Mouse (Mus musculus) urinary bladder, postnatal 25 days (tissue): ENCODE measurements around the gene Nf1.

Experiments
- DNase-seq: peaks from one replicate; pipeline ENCODE4 v3.0.0; 2022; ENCODE audit warnings: low spot score

Nf1 gene

DNA sequence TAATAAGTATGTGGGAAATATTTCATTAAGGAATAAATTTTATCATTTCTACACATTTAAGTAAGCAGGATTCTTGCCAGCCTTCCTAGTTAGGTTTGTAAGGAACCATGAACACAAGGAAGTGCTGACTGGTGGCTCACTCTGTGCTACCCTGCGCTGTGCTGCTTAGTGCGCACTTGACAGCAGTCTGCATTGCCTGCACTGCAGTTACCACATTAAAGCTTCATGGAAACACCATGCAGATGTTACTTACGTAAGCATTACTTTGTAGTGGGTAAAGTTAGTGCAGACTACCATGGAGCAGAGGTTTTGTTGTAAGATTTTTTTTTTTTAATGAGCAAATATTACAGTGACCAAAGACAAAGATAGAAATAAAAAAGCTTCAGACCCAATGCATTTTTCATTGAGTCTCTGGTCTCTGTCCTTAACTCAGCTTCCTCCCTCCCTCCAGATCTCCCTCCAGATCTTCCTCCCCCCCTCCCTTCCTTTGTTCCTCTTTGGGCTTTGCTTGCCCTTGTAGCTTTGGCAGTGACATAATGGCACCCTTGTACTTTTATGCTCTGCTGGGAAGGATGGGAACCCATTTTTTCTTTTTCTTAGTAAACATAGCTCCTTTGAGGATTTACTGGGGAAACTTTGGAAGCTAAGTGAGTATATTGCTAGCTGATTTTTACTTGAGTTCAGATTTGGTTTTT lies 121.4 kb downstream of the Nf1 start:
- DNase-seq, result no peak

DNA sequence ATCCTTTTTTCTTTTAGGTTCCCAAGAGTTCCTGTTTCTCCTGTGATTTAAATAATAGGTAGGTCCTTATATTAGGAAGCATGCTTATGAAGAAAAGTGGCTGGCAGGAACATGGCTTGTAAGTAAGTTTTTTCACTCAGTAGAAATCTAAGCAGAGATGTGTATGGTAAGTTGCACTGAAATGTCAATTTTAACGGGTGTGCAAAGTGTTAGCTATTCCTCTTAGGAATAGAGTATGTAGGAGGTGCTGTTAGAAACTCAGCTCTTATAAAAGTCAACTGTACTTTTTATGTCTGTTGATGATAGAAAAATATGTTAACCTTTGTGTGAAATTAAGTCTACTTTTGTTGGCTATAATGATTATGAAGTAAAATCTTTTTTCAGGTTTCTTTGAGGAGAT lies 128.6 kb downstream of the Nf1 start:
- DNase-seq, result no peak

DNA sequence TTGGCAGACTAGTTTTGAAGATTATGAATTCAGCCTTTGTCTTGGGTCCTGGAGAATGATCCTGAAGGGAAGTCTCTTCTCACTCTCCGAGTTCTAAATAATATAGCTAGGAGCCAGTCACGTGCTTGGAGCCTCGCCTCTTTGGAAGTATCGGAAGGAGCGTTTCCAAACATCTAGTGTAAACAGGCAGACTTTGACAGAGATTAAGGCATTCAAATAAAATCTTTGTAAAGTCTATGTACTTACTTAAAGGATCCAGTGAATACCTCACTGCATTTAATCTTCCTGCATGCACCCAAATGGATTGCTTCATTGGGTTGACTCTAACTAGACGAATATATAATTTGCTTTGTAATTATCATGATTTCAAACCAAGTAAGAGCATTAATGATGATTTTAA lies 143.9 kb downstream of the Nf1 start:
- no peak for DNase-seq

DNA sequence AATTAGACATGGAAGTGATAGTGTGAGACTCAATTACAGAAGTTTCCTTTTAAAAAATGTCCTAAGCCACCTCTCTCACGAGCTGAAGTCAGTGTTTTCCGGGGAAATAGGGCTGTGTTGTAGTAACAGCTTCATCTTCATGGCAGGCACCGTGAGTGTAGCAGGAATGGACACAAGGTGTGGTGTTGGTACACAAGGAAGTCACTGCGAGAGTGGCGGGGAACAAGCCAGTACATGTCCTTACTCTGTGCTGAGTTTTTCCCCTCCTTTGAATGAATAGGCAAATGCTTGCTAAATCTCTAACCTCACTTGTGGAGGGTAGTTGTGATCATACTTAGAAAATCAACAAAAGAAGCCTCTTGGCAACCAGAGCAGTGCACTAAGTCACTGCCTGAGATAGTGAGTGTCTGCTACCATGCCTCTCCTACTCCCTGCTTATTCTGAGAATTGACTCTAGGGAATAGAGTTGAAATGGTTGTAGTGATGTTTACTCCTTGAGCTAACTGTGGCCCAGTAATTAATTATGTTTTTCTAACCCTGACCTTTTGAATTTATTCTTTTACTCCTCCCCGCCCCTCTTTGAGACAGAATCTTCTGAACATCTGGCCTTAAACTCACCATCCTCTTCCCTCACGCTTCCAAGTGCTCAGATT lies 144.5 kb downstream of the Nf1 start:
- peak; percentile 4 for DNase-seq

DNA sequence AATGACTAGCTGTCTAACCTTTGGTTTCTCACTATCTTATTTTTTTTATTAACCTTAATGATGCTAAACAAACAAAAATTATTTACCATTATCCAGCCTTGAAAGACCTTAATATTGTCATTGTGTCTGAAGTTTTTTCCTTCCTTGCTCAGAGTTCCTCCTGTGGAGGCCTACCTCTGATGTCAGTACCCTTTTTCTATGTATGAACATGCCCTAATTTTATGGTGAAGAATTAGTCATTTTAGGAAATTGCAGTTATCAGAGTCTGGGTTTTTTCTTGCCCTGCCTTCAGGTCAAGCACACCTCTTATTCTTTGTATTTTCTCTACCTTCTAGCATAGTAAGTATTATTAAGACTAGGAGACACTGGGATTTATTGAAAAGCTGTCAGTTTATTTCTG lies 145.2 kb downstream of the Nf1 start:
- no peak for DNase-seq

DNA sequence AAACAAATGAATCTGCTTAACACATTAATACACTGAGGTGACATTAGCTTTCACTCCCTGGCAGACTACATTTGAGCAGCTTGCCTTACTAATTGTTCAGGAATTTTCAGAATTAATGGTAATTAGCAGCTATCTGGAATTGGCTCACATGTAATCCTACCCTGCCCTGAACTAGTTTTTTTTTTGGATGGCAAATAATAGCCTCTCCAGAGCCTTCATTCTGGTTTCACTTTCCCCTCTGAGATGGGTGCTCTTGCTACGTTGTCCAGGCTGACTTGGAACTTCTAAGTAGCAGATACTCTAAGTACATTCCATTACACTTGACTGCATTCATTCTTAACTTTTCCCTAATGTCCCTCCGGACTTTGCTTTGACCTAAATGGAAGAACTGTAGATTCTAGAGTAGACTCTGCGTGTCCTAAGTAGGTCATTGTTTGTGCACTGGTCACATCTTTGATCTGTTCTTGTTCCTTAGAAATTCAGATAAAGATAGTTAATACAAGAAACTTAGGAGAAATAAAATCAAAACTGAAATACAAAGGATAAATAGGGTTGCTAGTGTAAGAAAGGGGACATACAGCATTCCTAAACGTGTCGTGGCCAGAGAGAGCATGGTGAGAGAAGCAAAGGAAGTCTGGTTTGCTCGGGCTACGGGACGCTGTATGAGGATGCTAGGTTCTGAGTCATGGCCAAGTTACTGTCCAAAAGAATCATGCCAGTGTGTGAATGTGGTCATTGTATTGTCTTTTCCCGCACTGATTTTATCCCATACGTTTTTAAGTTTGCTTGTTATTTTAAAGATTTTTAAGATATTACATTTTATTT lies 155.7 kb downstream of the Nf1 start:
- DNase-seq, result no peak

DNA sequence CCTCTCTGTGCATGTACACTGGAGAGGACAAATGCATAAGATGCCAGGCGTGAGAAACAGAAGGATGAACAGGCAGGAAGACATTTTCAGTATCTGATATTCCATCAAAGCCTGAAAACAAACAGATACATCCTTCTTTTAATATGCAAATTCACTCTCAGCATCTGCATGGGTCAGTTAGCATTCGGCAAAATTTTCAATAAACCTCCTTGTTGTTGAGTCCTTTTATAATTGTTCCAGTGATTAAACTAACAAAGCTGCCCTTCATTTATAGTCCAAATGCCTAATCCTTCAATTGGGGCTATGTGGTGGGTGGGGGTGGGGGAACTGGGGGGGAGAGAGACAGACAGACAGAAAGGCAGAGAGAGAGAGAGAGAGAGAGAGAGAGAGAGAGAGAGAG lies 163.4 kb downstream of the Nf1 start:
- DNase-seq, result no peak

DNA sequence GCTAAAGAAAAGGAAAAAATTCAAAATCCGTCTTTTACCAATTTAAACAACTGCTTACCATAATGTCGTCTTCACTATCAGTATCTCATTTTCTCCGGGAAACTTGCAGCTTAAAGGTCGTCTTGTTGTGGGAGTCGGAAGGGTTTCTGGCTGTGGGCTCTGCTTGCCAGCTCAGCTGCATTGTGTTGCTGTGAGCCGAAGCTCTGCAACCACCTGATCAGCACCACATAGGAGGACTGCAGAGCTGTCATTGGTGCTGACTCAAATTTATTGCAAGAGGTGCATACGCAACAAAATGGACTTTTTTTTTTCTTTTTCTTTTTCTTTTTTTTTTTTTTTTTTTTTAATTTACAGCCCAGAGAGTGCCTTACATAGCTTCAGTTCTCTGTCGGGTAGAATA lies 164.4 kb downstream of the Nf1 start, which contains the start of gene Omg:
TSS of gene Omg (minus strand) at position 240 of the 400 bp plus-strand sequence.
- no peak for DNase-seq

DNA sequence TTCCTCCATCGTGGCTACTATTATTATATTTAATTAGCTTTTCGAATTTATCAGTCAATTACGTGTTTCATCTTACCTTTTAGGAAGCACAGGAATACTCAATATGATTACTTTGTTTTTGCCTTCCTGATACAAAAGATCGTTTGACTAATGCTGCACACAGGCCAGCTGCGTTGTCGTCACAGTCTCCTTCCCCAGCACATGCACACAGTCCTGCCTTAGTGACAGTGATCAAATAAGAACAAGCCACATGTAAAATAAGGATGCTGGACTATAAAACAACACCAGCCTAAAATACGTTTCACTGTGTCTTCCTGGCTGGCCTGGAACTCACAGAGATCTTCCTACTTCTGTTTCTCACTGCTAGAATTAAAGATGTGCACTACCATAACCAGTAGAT lies 165.0 kb downstream of the Nf1 start:
- no peak for DNase-seq

DNA sequence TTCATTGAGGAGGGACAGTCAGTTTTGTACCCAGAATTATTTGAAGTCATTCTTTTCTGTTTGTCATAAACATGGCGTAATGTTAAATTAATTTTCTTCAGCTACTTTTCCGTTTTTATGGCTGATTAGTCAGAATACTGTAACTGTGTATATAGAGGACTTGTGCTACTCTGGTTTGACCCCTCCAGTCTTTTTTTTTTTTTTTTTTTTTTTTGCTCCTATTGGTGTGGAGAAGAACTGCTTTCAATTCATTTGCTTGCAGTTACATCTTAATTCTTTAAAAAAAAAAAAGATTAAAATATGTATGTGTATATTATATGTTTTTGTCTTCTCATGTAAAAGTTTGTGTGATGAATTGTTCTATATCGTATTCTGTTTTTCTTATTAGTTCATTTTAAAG lies 172.5 kb downstream of the Nf1 start:
- no peak for DNase-seq

DNA sequence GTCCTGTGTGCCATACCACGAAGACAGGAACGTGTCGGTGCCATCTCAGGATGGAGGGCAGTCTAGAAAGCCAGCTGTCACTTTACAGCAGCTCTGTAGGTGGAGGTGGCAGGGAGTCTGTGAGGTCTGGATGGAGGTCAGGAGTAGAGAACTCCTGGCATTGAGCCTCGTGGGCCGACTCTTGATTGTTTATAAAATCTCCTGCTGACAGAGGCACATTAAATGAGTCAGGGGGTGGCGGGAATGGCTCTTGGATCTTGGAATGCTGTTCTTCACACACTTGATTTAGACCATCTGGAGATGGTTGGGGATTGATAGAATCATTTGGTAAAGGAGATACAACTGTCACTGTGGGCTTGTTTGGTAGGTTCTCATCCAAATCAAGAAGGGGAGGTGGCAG lies 175.8 kb downstream of the Nf1 start:
- DNase-seq, result no peak

DNA sequence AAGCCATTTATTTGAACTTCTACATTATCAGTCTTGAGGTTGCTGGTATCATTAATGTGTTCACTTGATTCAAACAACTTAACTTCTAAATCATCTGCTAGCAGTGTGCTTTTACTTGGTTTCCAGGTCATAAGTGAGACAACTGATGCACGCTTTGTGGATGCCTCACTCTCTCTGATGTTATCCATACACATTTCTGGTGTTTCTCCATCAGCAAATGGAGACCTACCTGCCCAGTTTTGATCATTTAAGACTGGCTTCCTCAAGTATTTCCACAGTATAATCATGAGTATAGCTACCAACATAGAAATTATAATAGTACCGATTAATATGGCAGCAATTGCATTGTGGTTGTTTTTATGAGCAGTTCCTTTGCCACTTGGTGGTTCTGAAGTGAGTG lies 176.3 kb downstream of the Nf1 start:
- DNase-seq, result no peak

DNA sequence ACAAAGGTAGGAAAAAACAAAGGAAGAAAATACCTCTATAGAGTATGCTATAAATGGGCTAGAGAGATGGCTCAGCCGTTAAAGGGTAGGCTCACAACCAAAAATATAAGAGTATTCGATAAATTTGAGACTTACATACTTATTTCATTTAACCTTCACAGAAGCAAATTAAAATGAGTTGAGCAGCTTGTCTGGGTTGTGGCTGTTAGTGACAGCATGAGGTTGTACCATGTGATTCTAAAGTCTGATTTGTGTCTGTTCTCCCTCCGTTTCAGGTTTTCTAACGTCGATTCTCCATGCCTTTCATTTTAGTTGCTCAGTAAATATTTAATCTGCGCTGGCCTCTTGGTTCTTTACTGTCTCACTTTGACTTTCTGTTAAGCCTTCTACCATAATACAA lies 179.8 kb downstream of the Nf1 start:
- no peak for DNase-seq

DNA sequence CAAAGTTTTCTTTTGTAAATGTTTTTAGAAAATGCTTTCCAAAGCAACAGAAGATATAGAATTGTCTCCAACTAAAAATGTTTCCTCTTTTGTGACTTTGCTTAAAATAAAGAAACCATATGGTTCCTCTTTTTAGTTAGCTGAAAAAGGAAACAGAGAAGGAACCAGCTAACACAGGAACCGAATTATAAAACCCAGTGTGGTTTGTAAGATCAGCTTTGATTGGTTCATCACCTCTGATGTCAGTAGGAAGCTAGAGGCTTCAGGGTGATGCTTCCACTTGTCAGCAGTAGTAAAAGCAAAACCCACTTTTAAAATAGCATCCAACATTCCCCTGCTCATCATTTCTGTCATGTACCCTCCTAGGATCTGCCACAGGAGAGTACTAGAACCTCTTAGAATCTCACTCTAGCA lies 180.4 kb downstream of the Nf1 start:
- no peak for DNase-seq

DNA sequence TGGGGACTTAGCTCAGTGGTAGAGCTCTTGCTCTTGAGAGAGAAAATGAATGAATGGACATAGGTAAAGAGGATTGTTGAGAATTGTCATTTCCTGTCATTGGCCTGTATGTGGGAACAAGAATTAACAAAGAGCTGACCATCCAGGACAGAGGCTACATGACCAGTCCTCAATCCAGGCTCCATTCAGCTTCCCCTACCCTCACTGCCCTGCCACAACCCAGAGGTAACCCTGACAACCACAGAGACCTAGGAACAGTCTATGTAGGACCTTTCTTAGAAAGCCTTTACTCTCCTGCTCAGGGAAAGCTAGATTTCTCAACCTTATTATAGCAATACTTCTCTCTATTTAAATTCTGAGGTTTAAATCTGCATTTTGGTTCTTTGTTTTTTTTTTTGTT lies 181.3 kb downstream of the Nf1 start:
- DNase-seq, result no peak

DNA sequence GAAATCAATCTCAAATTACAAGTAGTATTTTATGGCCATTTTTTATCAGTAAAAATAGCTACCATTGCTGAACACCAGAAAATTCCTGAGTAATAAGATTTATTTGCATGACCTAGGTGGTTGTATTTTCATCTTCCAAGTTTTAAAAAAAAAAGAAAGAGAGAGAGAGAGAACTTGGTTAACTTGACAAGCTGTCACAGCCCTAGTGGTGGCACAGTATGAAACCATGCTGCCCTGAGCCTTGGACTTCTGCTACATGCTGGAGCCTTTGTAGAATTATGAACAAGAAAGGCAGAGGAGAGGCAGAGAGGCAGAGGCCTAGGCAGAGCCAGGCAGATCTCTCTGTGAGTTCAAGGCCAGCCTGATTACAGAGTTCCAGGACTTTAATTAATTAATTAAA lies 182.4 kb downstream of the Nf1 start:
- no peak for DNase-seq

DNA sequence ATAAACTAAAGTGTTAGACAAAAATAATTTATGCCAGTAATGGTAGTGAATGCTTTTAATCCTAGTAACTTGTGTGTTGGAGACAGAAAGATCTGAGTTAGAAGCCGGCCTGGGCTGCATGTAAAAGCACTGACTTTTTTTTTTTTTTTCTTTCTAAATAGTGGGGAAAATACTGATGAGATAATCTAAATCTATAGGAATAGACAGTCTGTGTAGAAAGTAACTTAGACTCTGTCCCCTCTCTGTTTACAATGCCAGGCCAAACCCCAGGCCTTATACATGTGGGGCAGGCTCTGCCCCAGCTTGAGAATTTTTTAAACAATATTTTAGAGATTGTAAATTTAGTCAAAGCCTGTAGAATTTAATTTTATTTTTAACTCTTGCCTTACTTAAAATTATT lies 183.5 kb downstream of the Nf1 start:
- DNase-seq, result no peak

DNA sequence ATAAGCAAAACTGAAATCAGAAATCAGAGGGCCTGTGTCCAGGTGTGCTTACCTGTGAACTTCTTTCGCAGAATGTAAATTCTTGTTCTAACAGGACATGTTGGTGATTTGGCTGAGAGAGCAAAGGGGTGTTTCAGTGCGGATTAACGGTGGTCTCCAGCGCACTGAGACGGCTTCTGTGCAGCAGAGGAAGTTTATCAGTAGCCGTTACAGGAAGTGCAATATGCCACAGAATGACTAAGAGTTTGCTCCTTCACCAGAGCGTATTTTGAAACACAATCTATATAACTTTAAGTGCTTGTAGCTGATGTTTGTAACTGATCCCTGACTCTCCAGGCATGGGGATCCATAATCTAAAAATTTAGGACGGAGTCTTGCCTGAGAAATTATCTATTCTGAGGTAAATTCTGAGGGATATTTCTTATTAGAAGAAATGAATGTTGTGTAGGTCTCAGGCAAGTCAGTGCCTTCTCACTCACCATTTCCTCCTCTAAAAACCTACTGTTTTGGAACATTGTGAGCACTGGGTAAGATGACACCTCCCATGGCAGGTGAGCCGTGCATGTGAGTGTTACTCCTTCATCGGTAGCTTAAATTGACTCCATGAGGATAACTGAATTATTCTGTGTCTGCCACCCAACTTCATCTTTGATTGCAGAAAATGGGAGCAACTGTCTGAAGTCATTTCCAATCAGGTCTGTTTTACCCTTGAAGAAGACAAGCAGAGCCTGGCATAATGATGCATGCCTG lies 184.2 kb downstream of the Nf1 start, which contains the start of gene Evi2b:
TSS of gene Evi2b (minus strand) at position 203 of the 750 bp plus-strand sequence.
- no peak for DNase-seq

DNA sequence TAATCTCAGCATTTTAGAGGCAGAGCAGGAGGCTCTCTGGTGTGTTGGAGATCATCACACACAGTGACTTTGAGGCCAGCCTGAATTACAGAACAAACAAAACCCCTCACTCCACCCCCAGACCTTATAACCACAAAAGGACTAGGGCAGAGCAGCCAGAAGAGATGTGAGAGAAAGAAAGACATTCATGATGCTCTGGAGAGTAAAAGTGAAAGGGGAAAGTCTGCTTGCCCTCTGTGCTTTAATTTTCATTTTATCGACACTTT lies 184.8 kb downstream of the Nf1 start:
- no peak for DNase-seq

DNA sequence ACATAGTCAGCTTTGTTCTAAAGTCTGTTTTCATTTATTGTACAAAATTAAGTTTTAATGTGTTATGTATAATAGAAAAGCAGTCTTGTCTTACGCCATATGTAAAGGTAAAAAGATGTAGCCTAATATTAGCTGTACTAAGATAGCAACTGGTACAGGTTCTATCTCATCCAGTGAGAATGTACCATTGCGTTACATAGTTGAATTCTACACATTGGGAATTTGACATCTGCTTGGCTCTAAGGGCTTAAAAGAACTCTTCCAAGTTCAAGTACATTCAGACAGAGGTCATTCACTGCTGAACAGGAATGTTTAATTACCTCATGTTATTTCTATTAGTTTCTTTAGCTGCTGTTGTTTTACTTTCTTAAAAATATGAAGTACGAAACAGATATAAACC lies 187.1 kb downstream of the Nf1 start:
- DNase-seq, result no peak

DNA sequence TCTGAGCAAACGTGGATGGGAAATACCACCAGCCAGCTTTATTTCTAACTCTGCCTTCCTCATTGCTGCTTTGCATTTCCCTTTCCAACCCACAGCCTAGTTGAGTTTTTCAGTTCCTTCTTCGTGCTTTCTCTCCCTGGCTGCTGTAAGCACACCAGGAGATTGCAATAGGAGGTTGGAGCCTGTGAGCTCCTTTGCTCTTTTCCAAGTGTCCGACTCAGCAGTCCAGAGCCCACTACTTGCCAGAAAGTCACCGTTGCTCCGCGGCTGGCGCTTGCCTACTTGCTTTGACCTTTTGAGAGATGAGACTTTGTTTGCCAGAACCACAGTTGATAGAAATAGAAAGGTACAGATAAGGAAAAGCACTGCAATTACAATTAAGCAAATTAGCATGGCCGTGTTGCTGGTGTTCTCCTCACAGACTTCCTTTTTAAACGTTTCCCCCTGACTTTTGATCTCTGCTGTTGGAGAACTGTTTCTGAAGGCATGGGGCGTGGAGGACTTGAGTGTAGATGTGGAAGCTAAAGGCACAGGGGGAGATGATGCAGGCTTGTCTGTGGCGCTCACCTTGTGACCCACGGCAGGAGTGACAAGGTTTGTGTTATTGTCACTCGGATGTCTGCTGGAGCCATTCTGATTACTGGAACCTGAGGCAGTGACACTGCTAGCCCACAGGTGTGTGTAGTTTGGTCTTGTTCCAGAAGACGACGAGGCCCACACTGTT lies 187.7 kb downstream of the Nf1 start:
- DNase-seq, result no peak
